30 mouse cellular contexts compared by ENCODE assay signal in the genomic region with DNA sequence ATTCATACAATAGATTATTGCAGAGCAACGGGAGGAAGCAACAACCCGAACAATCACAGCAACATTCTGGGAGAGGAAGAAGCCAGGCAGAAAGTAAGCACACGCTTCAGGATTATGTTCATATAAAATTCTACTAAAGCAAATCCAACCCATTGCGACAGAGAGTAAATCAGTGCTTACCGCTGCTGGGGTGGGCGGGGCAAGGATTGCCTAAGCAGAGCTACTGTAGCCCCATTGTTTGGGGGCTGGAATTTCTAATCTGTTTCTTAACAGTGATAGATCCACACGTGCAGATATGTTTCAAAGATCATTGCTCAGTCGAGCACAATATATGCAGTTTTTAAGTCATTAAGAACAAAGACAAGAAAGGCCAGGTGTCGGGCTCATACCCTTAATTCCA. TPM values are rescaled to one million over a fixed set of nuclear protein-coding genes. Genes with fewer than 3 reads are reported as not detected.
"Had no signal": no experiment of that assay in that cellular context is flagged by ENCODE, and none has a peak within 500 bp of the region (broad histone marks: within the 10 kb centered on the region; RNA-seq: fewer than 3 reads in every experiment).

No protein-coding gene starts in this region.

- H3K27me3 ChIP-seq: limb, embryonic 12.5 days; limb, embryonic 15.5 days; lung, embryonic 15.5 days; megakaryocyte, embryonic 14.5 days; midbrain, embryonic 13.5 days; neural tube, embryonic 13.5 days had no signal

- H3K4me2 ChIP-seq: limb, embryonic 12.5 days; limb, embryonic 15.5 days; liver, embryonic 11.5 days; lung, embryonic 15.5 days; midbrain, embryonic 13.5 days; neural tube, embryonic 13.5 days had no signal

- H3K4me1 ChIP-seq: limb, embryonic 12.5 days; limb, embryonic 15.5 days; lung, embryonic 15.5 days; megakaryocyte, embryonic 14.5 days; midbrain, embryonic 10.5 days; midbrain, embryonic 13.5 days; neural tube, embryonic 13.5 days had no signal

- ATAC-seq: liver, postnatal 0 days; midbrain, embryonic 13.5 days; midbrain, embryonic 16.5 days had no signal

- H3K36me3 ChIP-seq: limb, embryonic 12.5 days; lung, embryonic 15.5 days; midbrain, embryonic 10.5 days; midbrain, embryonic 13.5 days; neural tube, embryonic 13.5 days had no signal

- H3K9me3 ChIP-seq: limb, embryonic 12.5 days; limb, embryonic 15.5 days; lung, embryonic 15.5 days; megakaryocyte, embryonic 14.5 days; midbrain, embryonic 10.5 days; midbrain, embryonic 13.5 days; neural tube, embryonic 13.5 days had no signal

- DNase-seq: kidney, postnatal 36 days; left cerebral cortex, postnatal 4 days; liver, postnatal 0 days; lung, postnatal 10 days; lung, postnatal 36 days; retina, postnatal 1 day; right cerebral cortex, postnatal 25 days; spleen, adult 18-20 months; thymus, adult 2 months; thymus, postnatal 14 days; thymus, postnatal 4 days had no signal

- H3K27ac ChIP-seq: kidney, postnatal 0 days; limb, embryonic 12.5 days; limb, embryonic 15.5 days; liver, embryonic 14.5 days; lung, embryonic 15.5 days; midbrain, embryonic 10.5 days; midbrain, embryonic 13.5 days; neural tube, embryonic 13.5 days had no signal

- H3K9ac ChIP-seq: limb, embryonic 12.5 days; limb, embryonic 15.5 days; liver, embryonic 14.5 days; liver, postnatal 0 days; lung, embryonic 15.5 days; midbrain, embryonic 13.5 days; neural tube, embryonic 13.5 days had no signal

- H3K4me3 ChIP-seq: limb, embryonic 12.5 days; limb, embryonic 15.5 days; lung, embryonic 15.5 days; megakaryocyte, embryonic 14.5 days; midbrain, embryonic 10.5 days; midbrain, embryonic 13.5 days; myocyte; neural tube, embryonic 13.5 days had no signal

RNA-seq across cellular contexts. Expression of a gene that starts 52.2 kb away (rescaled TPM):
- total RNA-seq: layer of hippocampus, adult 18-20 months; layer of hippocampus, postnatal 14 days; left cerebral cortex, adult 8-10 months; left cerebral cortex, postnatal 14 days; left cerebral cortex, postnatal 4 days; monocyte, adult 5-6 weeks; neutrophil, adult 5-6 weeks had no signal
- polyA plus RNA-seq: kidney, postnatal 0 days; limb, embryonic 12.5 days; limb, embryonic 15.5 days; liver, embryonic 11.5 days; liver, embryonic 14.5 days; liver, postnatal 0 days; lung, embryonic 15.5 days; midbrain, embryonic 10.5 days; midbrain, embryonic 13.5 days; midbrain, embryonic 16.5 days; myocyte; neural tube, embryonic 13.5 days; stomach, embryonic 16.5 days; thymus, adult 2 months had no signal

RNA-seq across cellular contexts. Expression of a gene that starts 60.0 kb away (rescaled TPM):
- total RNA-seq: neutrophil, adult 5-6 weeks had no signal
- polyA plus RNA-seq: myocyte had no signal
